Mouse (Mus musculus) liver, embryonic 12.5 days (tissue): ENCODE results near the gene Xylt2. TPM values are rescaled to one million over a fixed set of nuclear protein-coding genes. Genes with fewer than 3 reads are reported as not detected.
A peak's percentile ranks its signal among the peaks of the same experiment; 100 is the strongest.

Experiments
- ATAC-seq: fragments of 200-750 bp; cut with Nextera tagmentation; 2 replicates; pipeline ENCODE4 v1.8.0; 2017; ENCODE audit warnings: moderate number of reproducible peaks, mild to moderate bottlenecking, moderate library complexity
- H3K27ac ChIP-seq: fragments of 300-500 bp; sonication (generic); 2 replicates; pipeline ENCODE4 v1.5.1; 2016; ENCODE audit warnings: mild to moderate bottlenecking
- H3K27me3 ChIP-seq: fragments of 300-500 bp; sonication (generic); replicated peaks from 2 replicates; pipeline ENCODE4 v1.6.1; 2016; ENCODE audit warnings: mild to moderate bottlenecking, moderate library complexity
- H3K36me3 ChIP-seq: fragments of 300-500 bp; sonication (generic); 2 replicates; pipeline ENCODE4 v1.6.1; 2016; ENCODE audit warnings: mild to moderate bottlenecking, moderate library complexity
- H3K4me1 ChIP-seq: fragments of 300-500 bp; sonication (generic); 2 replicates; pipeline ENCODE4 v1.6.1; 2016
- H3K4me2 ChIP-seq: fragments of 300-500 bp; sonication (generic); 2 replicates; pipeline ENCODE4 v1.6.1; 2016; ENCODE audit warnings: mild to moderate bottlenecking, moderate library complexity
- H3K4me3 ChIP-seq: fragments of 300-500 bp; sonication (generic); 2 replicates; pipeline ENCODE4 v1.5.1; 2016; ENCODE audit warnings: mild to moderate bottlenecking, moderate library complexity
- H3K9ac ChIP-seq: fragments of 300-500 bp; sonication (generic); 2 replicates; pipeline ENCODE4 v1.6.1; 2016; ENCODE audit warnings: mild to moderate bottlenecking, moderate library complexity
- H3K9me3 ChIP-seq: fragments of 300-500 bp; sonication (generic); replicated peaks from 2 replicates; pipeline ENCODE4 v1.6.1; 2016; ENCODE audit warnings: mild to moderate bottlenecking, moderate library complexity
- WGBS: fragments of 180-500 bp; shearing (Covaris S2); methylation state at CpG from one replicate; pipeline ENCODE4 v1.1.7; 2016; ENCODE audit not compliant: insufficient replicate concordance; 5-methylcytosine and 5-hydroxymethylcytosine counted together
- polyA plus RNA-seq: library from polyadenylated mRNA; unstranded; fragments of >200 nt; fragmentation: Nextera tagmentation; extraction: Ambion mirVana; gene quantifications from 2 replicates; pipeline ENCODE4 v1.2.1, GENCODE M21; 2016

The Xylt2 gene
- polyA plus RNA-seq, 1 experiment from 2014 or later, result 7.1 TPM

- Histone ChIP-seq H3K27me3 (no peaks in the 10 kb centered on the region), H3K9ac (peak overlapping the region; percentile 87), H3K4me2 (peak overlapping the region; percentile 80), H3K4me3 (peak overlapping the region; percentile 84), H3K27ac (peak overlapping the region; percentile 77), H3K9me3 (no peaks in the 10 kb centered on the region), H3K4me1 (peaks cover 19% of the 10 kb centered on the region), H3K36me3 (peaks cover 36% of the 10 kb centered on the region)
- peak; percentile 75 for ATAC-seq
- under 1% methylated on average over 28 of the region's 28 CpGs for WGBS
Measured at GRCm38 (mm10) chr11:94629884-94630198, 47.5 kb downstream of the Xylt2 start.

- H3K4me2 ChIP-seq, result peak within 1 kb of the TSS; percentile 80
- H3K9ac ChIP-seq, result peak within 1 kb of the TSS; percentile 87
- 3% methylated on average over 37 of the region's 41 CpGs for whole genome bisulfite sequencing
- H3K27me3 ChIP-seq, result no peaks in the 10 kb centered on the region
- H3K36me3 ChIP-seq, result peaks cover 31% of the 10 kb centered on the region
- peak within 1 kb of the TSS; percentile 84 for H3K4me3 ChIP-seq
- no peaks in the 10 kb centered on the region for H3K9me3 ChIP-seq
- H3K4me1 ChIP-seq, result peaks cover 19% of the 10 kb centered on the region
- H3K27ac ChIP-seq, result peak within 1 kb of the TSS; percentile 77
- ATAC-seq, result peak; percentile 96
Measured at GRCm38 (mm10) chr11:94629199-94629883, 48.0 kb downstream of the Xylt2 start, which contains the start of gene Lrrc59. Gene Lrrc59, plus strand, starts transcription at chr11:94629767.

GRCm38 (mm10) chr11:94622162-94622561 lies 55.2 kb downstream of the Xylt2 start:
- no peak for ATAC-seq
- Histone ChIP-seq H3K27me3 (no peaks in the 10 kb centered on the region), H3K9ac (no peak overlapping the region), H3K36me3 (no peaks in the 10 kb centered on the region), H3K9me3 (no peaks in the 10 kb centered on the region), H3K4me3 (no peak overlapping the region), H3K27ac (no peak overlapping the region), H3K4me2 (no peak overlapping the region), H3K4me1 (no peaks in the 10 kb centered on the region)
- 43% methylated on average over 2 of the region's 2 CpGs for WGBS

- ATAC-seq, result no peak
Measured at GRCm38 (mm10) chr11:94621458-94621852, 55.9 kb downstream of the Xylt2 start.

GRCm38 (mm10) chr11:94620766-94621457 lies 56.4 kb downstream of the Xylt2 start:
- H3K9ac ChIP-seq, result no peak overlapping the region
- H3K27me3 ChIP-seq, result 0 out of 2 replicates have a peak, but pooled peaks cover 11% of the 10 kb centered on the region
- no peak overlapping the region for H3K27ac ChIP-seq
- H3K9me3 ChIP-seq, result no peaks in the 10 kb centered on the region
- 44% methylated on average over 6 of the region's 6 CpGs for WGBS
- ATAC-seq, result no peak
- no peak overlapping the region for H3K4me3 ChIP-seq
- H3K36me3 ChIP-seq, result no peaks in the 10 kb centered on the region
- H3K4me1 ChIP-seq, result no peaks in the 10 kb centered on the region
- no peak overlapping the region for H3K4me2 ChIP-seq

More at GRCm38 (mm10) chr11:94621458-94621852, 55.9 kb downstream of the Xylt2 start:
- Histone ChIP-seq H3K4me1 (no peaks in the 10 kb centered on the region), H3K9ac (no peak overlapping the region), H3K27me3 (0 out of 2 replicates have a peak, but pooled peaks cover 5% of the 10 kb centered on the region), H3K4me2 (no peak overlapping the region), H3K36me3 (no peaks in the 10 kb centered on the region), H3K27ac (no peak overlapping the region), H3K4me3 (no peak overlapping the region), H3K9me3 (no peaks in the 10 kb centered on the region)

- Histone ChIP-seq H3K4me2 (no peak overlapping the region), H3K4me1 (no peaks in the 10 kb centered on the region), H3K36me3 (no peaks in the 10 kb centered on the region), H3K4me3 (no peak overlapping the region), H3K9me3 (no peaks in the 10 kb centered on the region), H3K27ac (no peak overlapping the region), H3K27me3 (peaks cover 25% of the 10 kb centered on the region), H3K9ac (no peak overlapping the region)
- ATAC-seq, result no peak
- 73% methylated on average over 2 of the region's 2 CpGs for WGBS
Measured at GRCm38 (mm10) chr11:94617646-94618045, 59.7 kb downstream of the Xylt2 start.

- Histone ChIP-seq H3K4me1 (no peaks in the 10 kb centered on the region), H3K27ac (no peak overlapping the region), H3K36me3 (no peaks in the 10 kb centered on the region), H3K4me2 (no peak overlapping the region), H3K9ac (no peak overlapping the region), H3K9me3 (no peaks in the 10 kb centered on the region), H3K27me3 (peaks cover 25% of the 10 kb centered on the region), H3K4me3 (no peak overlapping the region)
- 18% methylated on average over 4 of the region's 4 CpGs for WGBS
- ATAC-seq, result no peak
Measured at GRCm38 (mm10) chr11:94615494-94615893, 61.8 kb downstream of the Xylt2 start.

- WGBS, result 64% methylated on average over 4 of the region's 4 CpGs
- H3K27ac ChIP-seq, result no peak overlapping the region
- no peak overlapping the region for H3K9ac ChIP-seq
- ATAC-seq, result no peak
- no peaks in the 10 kb centered on the region for H3K36me3 ChIP-seq
- H3K4me2 ChIP-seq, result no peak overlapping the region
- no peaks in the 10 kb centered on the region for H3K4me1 ChIP-seq
- no peaks in the 10 kb centered on the region for H3K9me3 ChIP-seq
- no peak overlapping the region for H3K4me3 ChIP-seq
- H3K27me3 ChIP-seq, result peaks cover 25% of the 10 kb centered on the region
Measured at GRCm38 (mm10) chr11:94614603-94615002, 62.7 kb downstream of the Xylt2 start.

Other genes with a start within 250 kb of the Xylt2 start
- 2.5 and 3.2 TPM in 2 replicates for gene Cacna1g, start 203.3 kb downstream of the Xylt2 start, polyA plus RNA-seq
- gene Spata20, start 191.3 kb downstream of the Xylt2 start, polyA plus RNA-seq, result not detected in 2 replicates
- gene Epn3, start 177.5 kb downstream of the Xylt2 start, polyA plus RNA-seq, result not detected in 2 replicates
- 0.28 and 0.37 TPM in 2 replicates for gene Mycbpap, start 155.8 kb downstream of the Xylt2 start, polyA plus RNA-seq
- gene Rsad1, start 128.3 kb downstream of the Xylt2 start, polyA plus RNA-seq, result 2.0 and 3.2 TPM in 2 replicates
- gene Chad, start 112.5 kb downstream of the Xylt2 start, polyA plus RNA-seq, result 0.10 TPM in 1 of 2 replicates, not detected in the other
- 1.1 and 1.2 TPM in 2 replicates for gene Acsf2, start 75.6 kb downstream of the Xylt2 start, polyA plus RNA-seq
- 182 and 186 TPM in 2 replicates for gene Lrrc59, start 47.7 kb downstream of the Xylt2 start, polyA plus RNA-seq
- gene Mrpl27, start 23.7 kb downstream of the Xylt2 start, polyA plus RNA-seq, result 89.1 and 95.3 TPM in 2 replicates
- 22.7 and 25.0 TPM in 2 replicates for gene Eme1, start 23.6 kb downstream of the Xylt2 start, polyA plus RNA-seq
- gene Gm11541, start 27.0 kb upstream of the Xylt2 start, polyA plus RNA-seq, result not detected in 2 replicates
- 0.11 TPM in 1 of 2 replicates, not detected in the other for gene Cdc34b, start 64.3 kb upstream of the Xylt2 start, polyA plus RNA-seq
- gene Tmem92, start 105.2 kb upstream of the Xylt2 start, polyA plus RNA-seq, result not detected in 2 replicates